Mouse (Mus musculus): ENCODE measurements at regions not wholly inside any gene's neighbourhood (a gene's known extent, or its start where the extent isn't known, plus 50 kb on each side); places are given as distances from the start of the nearest gene placed in this dataset.

- DNase-seq = no peak
These were observed 161.5 kb upstream of the Zfp64 start for GRCm38 (mm10) chr2:169116841-169117240.

GRCm38 (mm10) chr2:169109044-169109443, 153.7 kb upstream of the Zfp64 start:
- DNase-seq = no peak

- peak; percentile 42 for DNase-seq
These were observed 152.7 kb upstream of the Zfp64 start for GRCm38 (mm10) chr2:169108037-169108436.

DNA sequence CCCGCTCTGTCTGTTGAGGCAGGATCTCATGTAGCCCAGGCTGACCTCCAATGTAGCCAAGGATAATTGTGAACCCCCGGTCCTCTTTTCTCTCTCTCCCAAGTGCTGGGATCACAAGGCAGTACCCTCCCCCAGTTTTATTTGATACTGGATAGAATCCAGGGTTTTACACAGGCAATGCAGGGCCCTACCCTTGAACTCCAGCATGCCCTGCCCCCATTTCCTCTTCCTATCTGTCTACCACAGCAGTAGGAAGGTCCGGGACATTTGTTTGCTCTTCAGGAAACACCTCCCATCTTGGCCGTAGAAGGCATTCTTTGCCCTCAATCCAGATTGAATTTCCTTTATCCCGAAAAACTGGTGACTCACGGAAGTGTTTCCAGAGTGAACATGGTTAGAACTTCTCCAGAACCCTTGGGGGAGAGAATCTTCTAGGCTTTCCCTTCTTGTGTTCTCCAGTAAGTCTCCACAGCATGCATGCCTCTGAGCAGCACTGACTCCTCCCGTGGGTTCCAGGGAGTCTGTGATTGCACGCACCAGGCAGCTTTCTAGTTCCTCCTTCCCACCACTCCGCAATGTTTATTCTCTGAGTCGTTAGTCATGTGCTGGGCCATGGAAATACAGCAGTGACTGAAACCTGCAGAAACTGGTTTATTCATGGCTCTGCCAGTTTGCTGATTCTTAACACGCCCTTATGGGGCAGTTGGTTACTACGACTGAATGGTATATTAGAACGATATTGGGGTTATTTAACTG, 146.3 kb upstream of the Zfp64 start:
- peak; percentile 49 for DNase-seq

- peak; percentile 21 for DNase-seq
These were observed 145.1 kb upstream of the Zfp64 start for GRCm38 (mm10) chr2:169100516-169100915.

- DNase-seq = no peak
These were observed 144.3 kb upstream of the Zfp64 start for GRCm38 (mm10) chr2:169099678-169100077.

- DNase-seq = no peak
These were observed 143.2 kb upstream of the Zfp64 start for GRCm38 (mm10) chr2:169098591-169098990.

DNA sequence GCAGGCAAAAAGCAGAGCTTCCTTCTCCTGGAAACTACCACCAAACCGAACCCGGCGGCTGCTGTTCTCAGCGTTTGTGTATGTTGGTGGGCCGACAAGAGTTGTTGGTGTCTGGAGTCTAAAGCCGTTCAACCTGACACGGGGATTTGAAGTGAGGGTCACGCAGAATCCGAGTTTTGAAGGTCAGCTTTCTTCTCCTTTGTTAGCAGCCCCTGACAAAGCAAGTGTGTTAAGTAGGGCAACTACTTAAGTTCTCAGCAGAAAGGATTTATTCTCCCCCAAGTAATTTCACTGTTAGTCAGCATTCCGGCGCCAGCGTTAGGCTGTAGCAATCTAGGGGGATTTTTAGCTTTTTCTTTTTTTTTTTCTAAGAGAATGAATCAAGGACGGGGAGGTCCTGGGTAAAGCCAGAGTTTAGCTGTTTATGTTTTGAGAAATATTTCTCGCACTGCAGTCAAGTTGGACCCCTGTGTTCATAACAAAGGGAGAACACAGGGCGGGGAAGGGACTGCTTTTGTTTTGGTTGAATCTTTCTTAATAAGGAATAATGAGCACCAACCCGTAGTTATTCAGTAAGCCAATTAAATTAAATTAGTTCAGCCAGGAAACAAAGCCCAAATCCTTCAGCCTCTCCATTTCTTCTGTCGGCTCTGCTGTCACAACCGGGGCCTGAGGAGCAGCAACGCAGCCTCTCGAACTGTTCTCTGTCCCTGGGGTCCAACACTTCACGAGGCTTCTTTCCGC, 138.8 kb upstream of the Zfp64 start:
- DNase-seq = no peak

DNA sequence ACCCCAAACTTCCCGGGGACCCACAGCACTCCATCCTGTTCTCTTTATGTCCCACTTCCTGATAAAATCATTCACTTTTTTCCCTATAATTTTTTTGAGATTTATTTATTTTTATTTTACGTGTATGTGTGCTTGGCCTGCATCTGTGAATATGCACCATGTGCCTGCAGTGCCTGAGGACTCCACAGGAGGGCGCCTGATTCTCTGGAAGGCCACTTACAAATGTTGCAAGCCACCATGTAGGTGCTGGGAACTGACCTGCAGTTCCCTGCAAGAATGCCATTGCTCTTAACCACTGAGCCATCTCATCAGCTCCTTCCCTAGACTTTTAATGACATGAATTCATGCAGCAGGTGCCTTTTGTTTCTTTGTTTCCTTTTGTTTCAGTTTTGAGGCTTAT, 134.9 kb upstream of the Zfp64 start:
- DNase-seq = no peak

DNA sequence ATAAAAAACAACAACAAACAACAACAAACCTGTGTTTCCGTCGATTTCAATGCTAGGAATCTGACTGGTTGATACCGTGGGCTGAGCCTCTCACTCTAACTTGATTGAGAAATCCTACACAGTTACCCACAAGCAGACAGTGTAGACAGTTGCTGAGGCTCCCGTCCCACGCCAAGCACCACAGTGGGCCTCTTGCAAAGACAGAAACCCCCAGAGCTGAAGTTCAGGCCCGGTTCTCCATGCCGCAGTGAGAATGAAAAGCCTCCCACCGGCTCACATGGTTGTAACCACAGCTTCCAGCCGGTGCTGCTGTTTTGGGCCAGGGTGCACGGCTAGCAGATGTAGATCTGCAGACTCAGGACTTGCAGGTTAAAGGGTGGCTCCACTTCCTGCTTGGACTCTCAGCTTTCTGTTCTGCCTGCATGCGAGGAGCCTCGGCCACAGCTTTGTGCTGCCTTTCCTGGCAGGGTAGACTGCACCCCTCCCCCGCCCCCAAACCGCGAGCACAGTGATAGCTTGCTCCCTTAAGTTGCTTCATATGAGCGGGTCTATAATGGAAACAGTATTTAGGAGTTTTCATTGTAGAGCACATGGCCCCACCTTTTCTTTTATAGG, 133.6 kb upstream of the Zfp64 start:
- peak; percentile 9 for DNase-seq

GRCm38 (mm10) chr2:169088301-169088700, 132.9 kb upstream of the Zfp64 start:
- no peak for DNase-seq

GRCm38 (mm10) chr2:169071267-169071666, 115.9 kb upstream of the Zfp64 start:
- DNase-seq = no peak

DNA sequence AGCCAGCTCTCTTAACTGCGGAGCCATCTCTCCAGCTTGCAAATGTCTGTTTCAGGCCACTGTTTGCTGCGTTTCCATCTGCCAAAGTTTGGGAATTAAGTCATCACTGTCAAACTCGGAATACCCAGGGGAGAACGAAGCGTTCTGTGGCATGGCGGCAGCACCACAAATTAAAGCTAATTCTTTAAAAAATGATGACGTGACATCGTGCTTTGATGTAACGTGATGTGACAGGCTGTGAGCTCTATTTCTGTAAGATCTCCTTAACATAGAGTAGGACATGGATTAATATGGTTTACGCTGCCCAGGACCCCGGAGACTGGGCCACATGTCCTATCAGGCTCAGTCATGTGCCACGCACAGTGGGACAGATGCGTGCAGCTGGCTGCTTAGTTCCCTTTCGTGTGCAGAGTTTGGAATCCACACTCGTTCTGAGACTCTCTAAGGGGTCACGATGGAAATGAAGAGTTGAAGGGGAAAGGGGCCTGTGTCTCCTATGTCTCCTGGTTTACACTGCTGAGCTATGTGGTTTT, 109.8 kb upstream of the Zfp64 start:
- DNase-seq = no peak

- DNase-seq = peak; percentile 89
These were observed 106.1 kb upstream of the Zfp64 start for GRCm38 (mm10) chr2:169061520-169061919.

DNA sequence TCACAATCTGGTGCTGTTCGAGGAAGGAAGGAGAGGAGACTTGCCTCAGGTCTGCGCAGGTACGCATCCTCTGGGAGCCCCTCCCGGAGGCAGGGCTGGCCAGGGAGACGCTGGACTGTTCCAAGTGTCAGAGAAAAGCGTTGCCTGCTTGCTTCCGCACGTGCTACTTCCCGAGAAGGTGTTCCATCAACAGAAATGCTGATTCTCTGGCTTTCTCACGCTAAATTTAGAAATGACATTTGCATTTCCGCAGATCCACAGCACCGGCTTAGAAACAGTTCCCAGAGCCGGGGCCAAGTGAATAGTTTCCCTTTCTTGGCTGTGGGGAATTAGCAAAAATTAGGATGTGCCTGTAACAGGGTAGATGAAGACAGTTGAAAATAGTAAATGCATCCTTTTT, 105.1 kb upstream of the Zfp64 start:
- peak; percentile 52 for DNase-seq

DNA sequence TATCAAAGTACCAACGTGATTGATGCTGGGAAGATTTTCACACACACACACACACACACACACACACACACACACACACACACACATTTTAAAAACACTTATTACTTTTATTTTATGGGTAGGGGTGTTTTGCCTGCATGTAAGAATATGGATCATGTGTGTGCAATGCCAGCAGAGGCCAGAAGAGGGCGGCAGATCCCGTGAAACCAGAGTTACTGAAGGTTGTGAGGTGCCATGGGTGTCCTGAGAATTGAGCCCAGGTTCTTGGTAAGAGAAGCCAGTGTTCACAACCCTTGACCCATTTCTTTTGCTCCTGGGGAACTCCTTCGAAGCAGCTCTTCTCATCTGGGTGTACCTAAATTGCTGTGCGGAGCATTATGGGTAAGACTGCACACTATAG, 102.4 kb upstream of the Zfp64 start:
- no peak for DNase-seq

- no peak for DNase-seq
These were observed 94.6 kb upstream of the Zfp64 start for GRCm38 (mm10) chr2:169049947-169050346.

GRCm38 (mm10) chr2:169041748-169042147, 86.4 kb upstream of the Zfp64 start:
- DNase-seq = no peak

- no peak for DNase-seq
These were observed 82.6 kb upstream of the Zfp64 start for GRCm38 (mm10) chr2:169037975-169038374.

- no peak for DNase-seq
These were observed 82.1 kb upstream of the Zfp64 start for GRCm38 (mm10) chr2:169037519-169037918.

- DNase-seq = peak; percentile 14
These were observed 79.9 kb upstream of the Zfp64 start for GRCm38 (mm10) chr2:169035315-169035714.

- DNase-seq = no peak
These were observed 78.6 kb upstream of the Zfp64 start for GRCm38 (mm10) chr2:169033997-169034396.

GRCm38 (mm10) chr2:169033181-169033580, 77.8 kb upstream of the Zfp64 start:
- DNase-seq = no peak

Data from kidney, postnatal 14 days (tissue).